Mouse (Mus musculus): ENCODE data around the gene Plpp1.
A peak's percentile ranks its signal among the peaks of the same experiment; 100 is the strongest.

The Plpp1 gene

GRCm38 (mm10) chr13:112800597-112801380 is at the start of gene Plpp1:
Plpp1 (plus strand) TSS chr13:112800792.
- peak; percentile 85 to 88 for DNase-seq (ENCODE audit: low spot score in 2 of 2)

GRCm38 (mm10) chr13:112751454-112752308 is 48.9 kb upstream of the Plpp1 start:
- peak; percentile 37 to 52 for DNase-seq (ENCODE audit: low spot score in 2 of 2)

DNA sequence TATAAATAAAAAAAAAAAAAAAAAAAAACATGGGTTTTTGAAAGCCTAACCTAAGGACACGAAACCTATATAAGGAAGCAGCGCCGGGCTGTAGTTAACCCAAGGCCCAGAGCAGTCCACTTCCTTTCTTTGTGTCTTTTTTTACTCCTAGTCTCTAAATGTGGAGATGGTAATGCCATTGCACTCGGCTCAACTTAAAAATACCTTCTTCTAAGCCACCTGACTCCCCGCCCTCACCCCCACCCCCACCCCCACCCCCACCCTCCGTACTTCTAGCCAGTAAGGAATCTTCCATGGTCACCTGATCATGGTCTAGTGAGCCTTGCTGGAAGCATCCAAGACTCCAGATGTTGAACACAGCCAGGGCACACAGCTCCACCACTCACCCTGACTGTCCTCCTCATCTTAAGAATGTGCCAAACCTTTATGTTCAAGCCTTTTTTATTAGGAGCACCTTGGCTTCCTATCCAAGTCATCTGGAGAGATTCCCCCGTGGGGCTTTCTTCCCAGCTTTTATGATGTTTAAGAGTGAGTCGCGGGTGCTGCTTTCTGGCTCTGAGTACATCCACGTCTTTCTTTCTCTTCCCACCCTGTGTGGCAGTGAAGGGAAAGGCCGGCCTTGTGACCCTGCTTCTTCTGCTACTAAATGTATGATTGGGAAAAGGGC is 48.1 kb upstream of the Plpp1 start:
- DNase-seq (ENCODE audit: low spot score in 2 of 2): no peak

DNA sequence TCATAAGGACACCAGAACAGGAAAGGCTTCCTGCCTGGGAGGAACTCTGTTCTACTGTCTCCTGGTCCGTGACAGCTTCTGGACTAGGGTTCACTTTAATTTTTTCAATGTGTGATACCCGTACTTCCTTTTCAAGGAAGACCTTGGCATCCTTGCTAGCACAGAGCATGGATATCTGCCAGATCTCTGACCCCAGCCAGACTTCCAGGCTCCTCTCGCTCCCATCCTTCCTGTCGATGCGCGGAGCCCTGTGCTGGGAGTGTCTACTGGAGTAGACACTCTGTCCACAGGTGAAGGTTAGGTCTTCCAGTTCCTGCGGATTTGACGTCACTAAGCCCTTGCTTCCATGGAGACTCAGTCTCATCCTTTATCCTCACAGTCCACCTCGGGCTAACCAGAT is 47.1 kb upstream of the Plpp1 start:
- DNase-seq (ENCODE audit: low spot score in 2 of 2): no peak

- DNase-seq (ENCODE audit: low spot score in 2 of 2): no peak
Measured at GRCm38 (mm10) chr13:112754871-112755270, 45.7 kb upstream of the Plpp1 start.

DNA sequence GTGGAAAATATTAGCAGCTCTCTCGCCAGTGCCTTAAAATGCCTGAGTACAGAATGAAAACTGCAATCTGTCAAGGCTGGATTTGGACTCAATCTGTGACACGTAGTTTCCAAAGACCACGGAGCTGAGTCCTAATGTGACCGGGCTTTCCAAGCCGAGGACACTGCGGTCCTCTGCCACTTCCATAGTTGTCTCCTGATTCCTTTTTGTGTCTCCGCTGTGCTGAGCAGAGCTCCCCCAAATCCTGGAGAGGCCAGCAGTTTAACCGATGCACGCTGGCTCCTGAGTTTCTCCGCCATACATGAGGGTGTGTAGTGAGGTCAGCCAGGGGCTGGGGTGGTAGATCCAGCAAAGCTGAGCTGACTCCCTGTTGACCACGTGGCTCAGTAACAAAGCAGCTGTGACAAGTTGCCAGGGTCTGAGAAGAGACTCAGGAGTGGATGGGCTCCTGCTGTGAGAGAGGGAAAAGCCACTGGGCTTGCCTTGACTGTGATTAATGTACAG is 45.0 kb upstream of the Plpp1 start:
- no peak for DNase-seq (ENCODE audit: low spot score in 2 of 2)

DNA sequence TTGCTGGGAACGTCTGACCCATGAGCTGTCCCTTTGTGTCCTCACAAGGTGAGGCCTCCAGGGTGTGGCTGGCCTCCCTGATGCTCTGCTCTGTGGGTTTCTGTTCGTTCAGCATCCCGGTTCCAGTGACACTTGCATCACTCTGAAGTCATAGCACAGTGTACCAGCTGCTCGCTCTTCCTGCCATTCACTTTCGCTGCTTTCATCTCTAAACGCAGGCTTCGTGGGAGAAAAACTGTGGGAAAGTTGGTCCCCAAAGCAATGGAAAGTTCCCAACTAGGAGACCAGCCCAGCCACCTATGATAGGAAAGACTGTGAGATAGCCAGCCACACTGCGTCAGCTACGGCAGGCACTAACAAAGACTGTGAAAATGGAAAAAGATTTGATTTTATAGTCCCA is 43.2 kb upstream of the Plpp1 start:
- no peak for DNase-seq (ENCODE audit: low spot score in 2 of 2)

- no peak for DNase-seq (ENCODE audit: low spot score in 2 of 2)
Measured at GRCm38 (mm10) chr13:112758546-112759090, 42.0 kb upstream of the Plpp1 start.

- no peak for DNase-seq (ENCODE audit: low spot score in 2 of 2)
Measured at GRCm38 (mm10) chr13:112759364-112759763, 41.2 kb upstream of the Plpp1 start.

DNA sequence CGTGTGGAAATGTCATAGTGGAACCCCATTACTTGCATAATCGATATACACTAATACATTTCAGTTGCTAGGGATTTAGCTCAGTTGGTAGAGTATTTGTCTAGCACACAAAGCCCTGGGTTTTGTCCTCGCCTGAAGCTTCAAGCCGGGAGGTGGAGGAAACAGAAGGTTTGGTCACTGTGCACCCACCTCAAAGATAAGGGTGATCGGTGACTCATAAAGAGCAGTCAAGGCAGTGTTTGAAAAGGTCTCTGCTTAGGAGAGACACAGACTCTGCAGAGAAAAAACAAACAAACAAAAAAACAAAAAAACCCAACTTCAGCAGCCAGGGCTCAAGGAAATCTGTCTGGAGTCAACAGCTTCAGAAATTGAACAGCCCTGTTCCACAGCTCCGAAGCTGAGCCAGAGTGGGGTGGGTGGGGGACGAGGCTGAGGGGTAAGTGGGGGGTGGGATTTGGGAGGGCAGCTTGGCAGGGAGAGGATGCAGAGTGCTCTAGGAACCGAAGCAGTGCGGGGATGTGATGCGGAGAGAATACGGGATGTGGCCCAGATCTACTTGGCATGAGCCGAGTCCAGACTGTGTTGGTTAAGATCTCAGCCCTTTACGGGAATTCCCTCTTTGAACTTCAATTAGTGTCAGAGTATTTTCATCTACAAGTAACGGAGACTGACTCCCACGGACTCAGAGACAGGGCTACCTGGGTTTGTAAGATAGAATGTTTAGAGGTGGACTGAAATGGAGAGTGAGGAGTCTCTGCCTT is 40.6 kb upstream of the Plpp1 start:
- DNase-seq (ENCODE audit: low spot score in 2 of 2): no peak

- no peak for DNase-seq (ENCODE audit: low spot score in 2 of 2)
Measured at GRCm38 (mm10) chr13:112760538-112760881, 40.1 kb upstream of the Plpp1 start.

GRCm38 (mm10) chr13:112761787-112762186 is 38.8 kb upstream of the Plpp1 start:
- DNase-seq (ENCODE audit: low spot score in 2 of 2): no peak

GRCm38 (mm10) chr13:112762548-112762947 is 38.0 kb upstream of the Plpp1 start:
- DNase-seq (ENCODE audit: low spot score in 2 of 2): no peak

GRCm38 (mm10) chr13:112763531-112764091 is 37.0 kb upstream of the Plpp1 start:
- no peak for DNase-seq (ENCODE audit: low spot score in 2 of 2)

DNA sequence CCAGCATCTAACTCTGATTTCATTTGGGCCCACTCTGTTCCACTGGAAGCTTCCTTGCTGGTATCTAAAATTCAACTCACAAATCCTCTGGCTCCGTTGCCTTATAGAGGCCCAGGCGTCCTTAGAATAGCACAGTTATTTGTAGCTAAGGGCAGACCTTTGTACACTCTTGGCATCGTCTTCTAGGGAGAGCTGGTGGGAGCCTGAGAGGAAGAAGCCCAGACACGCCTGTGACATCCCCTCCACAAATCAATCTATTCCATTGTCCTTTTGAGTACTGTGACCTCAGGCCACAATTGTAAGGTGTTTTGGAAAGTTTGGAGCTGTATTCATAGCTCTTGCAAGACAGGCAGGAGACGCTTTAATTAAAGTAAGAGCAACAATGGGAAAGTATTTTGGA is 36.0 kb upstream of the Plpp1 start:
- no peak for DNase-seq (ENCODE audit: low spot score in 2 of 2)

- no peak for DNase-seq (ENCODE audit: low spot score in 2 of 2)
Measured at GRCm38 (mm10) chr13:112765654-112766053, 34.9 kb upstream of the Plpp1 start.

GRCm38 (mm10) chr13:112770528-112771328 is 29.9 kb upstream of the Plpp1 start:
- no peak for DNase-seq (ENCODE audit: low spot score in 2 of 2)

DNA sequence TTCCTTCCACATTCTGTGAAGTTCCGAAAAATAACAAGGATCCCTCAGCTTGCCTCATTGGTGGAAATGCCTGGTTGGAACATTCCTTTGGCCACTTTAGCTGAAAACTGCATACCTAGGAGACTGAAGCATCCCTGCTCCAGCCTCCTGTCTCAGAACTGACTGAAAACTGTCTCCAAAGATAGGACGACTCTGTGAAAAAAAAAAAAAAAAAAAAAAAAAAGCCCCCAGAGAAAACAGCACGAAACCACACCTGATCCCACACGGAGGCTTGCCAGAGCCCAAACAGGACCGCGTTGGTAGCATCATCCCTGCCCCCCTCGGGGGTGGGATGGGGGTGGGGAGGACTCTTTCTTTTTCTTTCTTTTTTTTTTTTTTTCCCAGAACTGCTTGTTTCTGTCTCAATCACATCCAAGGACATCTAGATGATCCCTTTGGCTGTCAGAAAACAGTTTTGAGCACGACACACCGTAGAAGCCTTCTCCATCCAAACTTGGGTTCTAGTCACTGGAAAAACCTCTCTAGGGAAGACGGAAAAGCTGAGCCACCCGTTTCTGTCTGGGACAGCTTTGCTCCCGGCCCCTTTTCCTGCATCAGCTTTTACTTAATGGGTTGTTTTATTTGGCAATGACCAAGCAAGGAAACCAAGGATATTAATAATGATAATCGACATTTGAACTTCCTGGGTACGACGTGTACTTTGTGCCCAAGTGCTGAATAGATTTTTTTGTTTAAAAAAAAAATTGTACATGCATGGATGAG is 29.0 kb upstream of the Plpp1 start:
- no peak for DNase-seq (ENCODE audit: low spot score in 2 of 2)

DNA sequence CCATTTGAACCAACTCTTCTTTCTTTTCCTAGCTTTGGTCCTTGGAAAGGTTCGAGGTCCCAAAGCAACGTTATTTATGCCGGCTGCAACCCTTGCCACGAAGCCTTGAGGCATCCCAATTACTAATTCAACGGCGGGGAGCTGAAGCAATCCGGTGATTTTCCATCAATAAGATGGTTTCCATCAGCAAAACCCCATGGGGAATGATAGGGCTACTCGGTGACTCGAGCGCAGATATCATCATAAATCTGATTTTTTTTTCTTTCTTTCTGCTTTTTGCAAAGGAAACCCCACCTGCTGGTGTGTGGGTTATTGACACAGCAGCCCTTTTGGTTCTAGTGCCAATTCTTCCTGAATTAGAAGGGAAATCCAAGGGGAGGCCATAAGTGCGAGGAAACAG is 28.3 kb upstream of the Plpp1 start:
- no peak for DNase-seq (ENCODE audit: low spot score in 2 of 2)

All from spleen, postnatal 36 days (tissue).